Mouse (Mus musculus) macrophage (primary cell): ENCODE measurements at regions not wholly inside any gene's neighbourhood (a gene's known extent, or its start where the extent isn't known, plus 50 kb on each side); places are given as distances from the start of the nearest gene placed in this dataset.

ENCODE experiments used
- H3K27ac ChIP-seq: fragments of 350-480 bp; formaldehyde crosslinking; 2 replicates; pipeline ENCODE4 v1.9.0; 2021
- H3K36me3 ChIP-seq: fragments of 350-480 bp; formaldehyde crosslinking; 2 replicates; pipeline ENCODE4 v1.9.0; 2021; ENCODE audit errors: inconsistent target
- H3K4me3 ChIP-seq: fragments of 350-480 bp; formaldehyde crosslinking; 2 replicates; pipeline ENCODE4 v1.9.0; 2021; ENCODE audit errors: inconsistent target
- H3K79me2 ChIP-seq: fragments of 350-480 bp; formaldehyde crosslinking; 2 replicates; pipeline ENCODE4 v1.9.0; 2021; ENCODE audit errors: inconsistent target
- WGBS: methylation state at CpG from one replicate; pipeline ENCODE4 v1.1.7; 2026; ENCODE audit warnings: inconsistent platforms; ENCODE audit not compliant: missing documents; 5-methylcytosine and 5-hydroxymethylcytosine counted together

DNA sequence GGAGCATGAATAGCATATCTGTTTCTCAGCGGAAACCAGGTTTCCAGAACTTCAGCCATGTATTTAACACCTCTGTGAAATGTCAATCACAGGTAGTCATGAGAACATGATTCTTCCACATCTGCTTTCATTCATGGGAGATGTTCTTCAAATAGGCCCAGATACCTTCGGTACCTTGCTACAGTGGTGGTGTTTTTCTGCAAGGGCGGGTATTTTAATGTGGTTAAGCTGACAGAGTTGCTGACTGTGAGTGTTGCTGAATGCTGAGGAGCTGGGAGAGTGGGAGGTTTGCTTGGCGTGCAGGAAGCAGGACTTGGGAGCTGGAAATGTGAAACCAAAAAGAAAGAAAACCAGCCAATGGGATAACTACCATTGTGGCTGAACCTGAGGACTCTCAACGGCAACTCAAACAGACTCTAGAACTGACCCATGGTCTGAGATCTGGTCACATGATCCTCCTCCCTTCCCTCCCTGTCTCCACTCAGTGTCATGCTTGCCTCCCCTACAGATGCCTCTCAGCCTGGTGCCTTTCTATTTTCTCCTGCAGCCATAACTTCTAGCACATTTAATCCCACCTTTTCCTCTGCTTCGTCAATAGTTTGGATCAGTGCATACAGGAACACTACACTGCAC lies 317.0 kb upstream of the Pard3b start:
- Histone ChIP-seq H3K79me2 (no peaks in the 10 kb centered on the region), H3K36me3 (no peaks in the 10 kb centered on the region), H3K27ac (no peak overlapping the region), H3K4me3 (no peak overlapping the region)
- WGBS = 93% methylated on average over 6 of the region's 6 CpGs

DNA sequence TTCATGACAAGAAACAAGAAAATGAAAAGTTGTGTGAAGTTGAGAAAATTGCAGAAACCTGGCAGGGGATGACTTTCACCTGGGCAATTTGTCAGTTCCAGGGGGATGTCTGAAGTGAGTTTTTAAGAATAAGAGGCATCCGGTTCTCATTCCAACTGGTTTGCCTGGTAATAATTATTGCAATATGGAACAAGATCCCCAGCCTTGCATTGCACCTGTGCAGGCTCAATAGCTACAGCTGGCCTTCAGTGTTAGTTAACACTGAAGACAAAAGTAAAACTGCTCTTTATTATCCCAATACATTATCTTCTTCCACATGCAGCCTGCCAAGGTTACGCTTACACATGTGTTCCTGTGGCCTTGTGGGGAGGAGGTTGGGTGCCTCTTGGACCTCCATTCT lies 307.2 kb upstream of the Pard3b start:
- Histone ChIP-seq H3K4me3 (no peak overlapping the region), H3K36me3 (no peaks in the 10 kb centered on the region), H3K79me2 (no peaks in the 10 kb centered on the region), H3K27ac (no peak overlapping the region)
- WGBS = 95% methylated on average over 2 of the region's 2 CpGs

GRCm38 (mm10) chr1:61331906-61332305 lies 306.7 kb upstream of the Pard3b start:
- H3K27ac ChIP-seq = no peak overlapping the region
- no peaks in the 10 kb centered on the region for H3K79me2 ChIP-seq
- H3K36me3 ChIP-seq = no peaks in the 10 kb centered on the region
- no peak overlapping the region for H3K4me3 ChIP-seq
- 83% methylated on average over 3 of the region's 3 CpGs for WGBS

DNA sequence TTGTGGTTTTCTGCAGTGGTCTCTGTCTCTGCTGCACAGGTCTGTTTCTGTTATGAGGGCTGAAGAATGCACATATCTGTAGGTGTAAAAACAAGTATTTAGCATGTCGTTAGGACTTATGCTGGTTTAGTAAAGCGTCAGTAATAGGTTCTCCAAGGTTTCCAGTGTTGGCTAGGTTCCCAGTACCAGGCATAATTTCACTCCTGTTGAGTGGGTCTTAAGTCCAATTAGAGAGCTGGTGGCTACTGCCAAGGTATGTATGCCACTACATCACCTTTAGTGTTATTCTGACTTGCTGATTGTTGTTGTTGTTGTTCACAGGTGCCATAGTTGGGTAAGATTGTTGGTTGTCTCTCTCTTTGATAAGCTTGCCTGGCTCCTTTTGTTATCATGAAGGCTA lies 302.3 kb upstream of the Pard3b start:
- Histone ChIP-seq H3K36me3 (no peaks in the 10 kb centered on the region), H3K4me3 (no peak overlapping the region), H3K27ac (no peak overlapping the region), H3K79me2 (no peaks in the 10 kb centered on the region)
- 84% methylated on average over 2 of the region's 2 CpGs for WGBS

DNA sequence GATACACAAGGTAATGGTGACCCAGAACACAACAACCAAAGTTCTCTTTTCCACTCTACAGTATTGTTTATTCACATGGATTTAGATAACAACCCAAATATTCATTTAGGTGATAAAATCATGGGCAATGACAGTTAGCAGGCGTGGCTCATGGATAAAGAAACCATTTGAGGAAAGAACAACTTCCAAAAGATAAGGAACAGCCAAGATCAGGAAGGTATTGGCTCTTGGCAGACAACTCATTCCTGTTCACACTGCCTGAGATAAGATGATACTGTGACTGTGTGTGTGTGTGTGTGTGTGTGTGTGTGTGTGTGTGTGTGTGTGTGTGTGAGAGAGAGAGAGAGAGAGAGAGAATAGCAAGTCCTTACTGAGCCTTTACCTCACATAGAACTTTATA lies 285.7 kb upstream of the Pard3b start:
- Histone ChIP-seq H3K36me3 (no peaks in the 10 kb centered on the region), H3K4me3 (no peak overlapping the region), H3K79me2 (no peaks in the 10 kb centered on the region), H3K27ac (no peak overlapping the region)
- 75% methylated on average over 1 of the region's 1 CpGs for WGBS

DNA sequence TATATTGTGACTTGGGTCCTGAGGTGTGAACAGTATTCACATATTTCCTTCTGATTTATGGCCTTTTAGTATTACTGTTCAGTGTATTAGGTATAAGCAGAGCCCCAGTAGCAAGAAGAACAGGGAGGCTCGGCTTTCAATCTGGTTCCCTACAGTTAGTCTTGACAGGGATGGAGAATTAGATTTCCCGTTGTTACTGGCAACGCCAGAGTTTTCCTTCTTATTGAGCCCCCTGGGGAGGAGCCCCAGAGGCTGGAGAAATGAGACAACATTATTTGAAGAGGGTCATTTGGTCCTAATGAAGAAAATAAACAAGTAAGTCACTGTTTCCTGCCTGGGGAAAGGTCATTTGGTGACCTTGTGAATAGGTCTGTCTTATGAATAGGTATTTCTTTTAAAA lies 285.1 kb upstream of the Pard3b start:
- no peaks in the 10 kb centered on the region for H3K79me2 ChIP-seq
- no peaks in the 10 kb centered on the region for H3K36me3 ChIP-seq
- 76% methylated on average over 3 of the region's 3 CpGs for WGBS
- H3K27ac ChIP-seq = no peak overlapping the region
- no peak overlapping the region for H3K4me3 ChIP-seq

GRCm38 (mm10) chr1:61355241-61355640 lies 283.4 kb upstream of the Pard3b start:
- Histone ChIP-seq H3K79me2 (no peaks in the 10 kb centered on the region), H3K4me3 (no peak overlapping the region), H3K27ac (no peak overlapping the region), H3K36me3 (no peaks in the 10 kb centered on the region)
- 76% methylated on average over 5 of the region's 5 CpGs for WGBS

DNA sequence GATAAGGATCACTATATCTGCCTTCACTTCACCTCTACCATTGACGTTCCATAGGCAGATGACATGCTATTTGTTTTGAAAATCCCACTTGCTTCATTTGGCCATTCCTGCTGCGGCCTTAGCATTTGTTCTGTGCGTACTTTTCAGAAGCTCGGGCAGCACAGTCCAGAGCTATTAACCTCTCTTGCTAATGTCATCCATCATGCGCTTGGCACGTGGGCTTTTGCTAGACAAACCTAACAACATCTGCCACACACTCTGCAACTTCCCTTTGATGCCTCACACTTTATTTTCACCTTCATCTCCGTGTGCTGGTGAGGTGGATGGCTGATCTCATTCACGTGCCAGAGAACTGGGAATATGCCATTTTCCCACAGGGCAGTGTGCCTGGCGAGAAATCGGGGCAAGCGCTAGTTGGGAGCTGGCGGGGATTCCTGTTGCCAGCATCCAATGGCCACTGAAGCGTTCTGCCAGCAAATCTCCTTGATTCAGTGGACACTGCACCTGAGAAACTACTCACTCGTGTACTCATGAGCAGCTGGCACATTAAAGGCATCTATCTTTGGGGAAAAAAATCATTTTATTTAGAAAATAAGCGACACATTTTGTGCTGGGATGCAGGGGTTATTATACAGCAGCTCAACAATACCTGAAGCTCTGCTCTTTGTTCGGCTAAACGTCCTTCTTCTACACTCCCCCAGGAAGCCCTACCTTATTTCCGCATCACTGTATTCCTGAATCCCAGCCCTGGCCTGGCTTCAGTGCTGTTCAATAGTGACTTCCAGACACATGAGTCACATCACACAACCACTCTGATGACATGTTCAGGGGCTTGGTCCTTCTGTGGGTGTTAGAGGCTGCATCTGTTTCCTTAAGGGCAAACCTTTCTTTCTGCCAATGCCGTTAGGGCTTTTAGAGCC lies 279.4 kb upstream of the Pard3b start:
- WGBS = 85% methylated on average over 19 of the region's 19 CpGs

GRCm38 (mm10) chr1:61372581-61372980 lies 266.0 kb upstream of the Pard3b start:
- no peak overlapping the region for H3K4me3 ChIP-seq
- H3K36me3 ChIP-seq = no peaks in the 10 kb centered on the region
- no peaks in the 10 kb centered on the region for H3K79me2 ChIP-seq
- WGBS = 66% methylated on average over 4 of the region's 4 CpGs
- no peak overlapping the region for H3K27ac ChIP-seq

More for the DNA sequence above, 279.4 kb upstream of the Pard3b start:
- Histone ChIP-seq H3K36me3 (no peaks in the 10 kb centered on the region), H3K27ac (no peak overlapping the region), H3K79me2 (no peaks in the 10 kb centered on the region), H3K4me3 (no peak overlapping the region)

DNA sequence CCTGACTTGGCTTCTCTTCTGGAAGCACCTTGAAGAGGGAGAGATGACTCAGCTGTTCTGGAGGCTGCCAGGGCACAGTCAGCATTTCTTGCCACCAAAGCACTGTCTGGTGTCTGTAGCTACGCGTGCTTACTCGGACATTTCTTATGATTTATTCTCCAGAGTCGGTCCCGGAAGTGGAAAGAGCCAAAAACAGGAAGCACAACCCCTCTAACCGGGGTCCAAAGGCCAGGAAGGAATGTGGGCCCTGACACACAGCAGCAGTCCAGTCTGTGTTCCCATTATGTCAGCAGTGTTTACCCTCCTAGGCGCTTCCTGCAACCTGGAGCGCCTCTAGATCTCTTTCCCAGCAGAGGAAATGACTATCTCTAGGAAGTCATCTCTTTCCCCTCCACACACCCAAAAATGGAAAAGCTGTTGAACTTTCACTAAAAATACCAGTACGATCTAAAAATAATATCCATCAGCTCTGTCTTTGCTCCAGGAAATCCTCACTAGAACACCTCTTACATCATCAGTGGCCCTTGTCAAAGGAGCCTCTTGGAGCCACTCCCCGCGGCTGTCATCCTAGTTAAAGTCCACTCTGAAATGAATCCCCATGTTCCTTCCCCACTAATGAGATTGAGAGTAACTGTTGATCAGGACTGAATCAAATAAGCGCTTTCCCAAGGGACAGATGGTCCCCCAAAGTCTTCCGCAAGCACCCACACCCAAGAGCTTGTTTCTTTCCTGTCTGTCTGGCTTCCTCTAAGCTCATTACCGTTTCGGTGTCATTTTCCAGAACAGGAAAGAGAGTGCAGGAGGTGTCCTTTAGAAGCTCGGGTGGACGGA lies 264.7 kb upstream of the Pard3b start:
- Histone ChIP-seq H3K36me3 (no peaks in the 10 kb centered on the region), H3K4me3 (no peak overlapping the region), H3K79me2 (no peaks in the 10 kb centered on the region), H3K27ac (no peak overlapping the region)
- 44% methylated on average over 17 of the region's 17 CpGs for WGBS

DNA sequence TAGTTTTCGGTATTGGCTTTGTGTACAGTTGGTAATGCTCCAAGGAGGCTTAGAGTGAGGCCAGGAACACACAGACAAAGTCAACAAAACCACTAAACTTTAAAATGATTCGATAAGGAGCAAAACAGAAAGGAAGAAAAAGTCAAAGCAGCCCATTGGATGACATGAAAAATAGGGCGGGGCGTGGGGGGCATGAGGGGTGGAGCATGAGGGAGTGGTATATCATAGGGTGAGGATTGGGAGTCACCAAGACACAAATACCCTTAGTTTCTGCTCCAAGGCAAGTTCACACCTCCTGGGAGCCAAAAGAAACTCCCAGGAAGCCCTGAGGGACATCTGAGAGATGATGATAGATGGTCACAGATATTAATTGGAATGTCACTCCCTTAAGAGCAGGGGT lies 262.2 kb upstream of the Pard3b start:
- Histone ChIP-seq H3K4me3 (no peak overlapping the region), H3K79me2 (no peaks in the 10 kb centered on the region), H3K36me3 (no peaks in the 10 kb centered on the region), H3K27ac (no peak overlapping the region)
- 63% methylated on average over 4 of the region's 4 CpGs for WGBS

- WGBS = 1% methylated on average over 7 of the region's 7 CpGs
- Histone ChIP-seq H3K79me2 (no peaks in the 10 kb centered on the region), H3K36me3 (no peaks in the 10 kb centered on the region), H3K4me3 (no peak overlapping the region), H3K27ac (no peak overlapping the region)
These were observed 261.6 kb upstream of the Pard3b start for GRCm38 (mm10) chr1:61377070-61377469.

GRCm38 (mm10) chr1:61378240-61378639 lies 260.4 kb upstream of the Pard3b start:
- H3K79me2 ChIP-seq = no peaks in the 10 kb centered on the region
- WGBS = 59% methylated on average over 8 of the region's 8 CpGs
- no peak overlapping the region for H3K4me3 ChIP-seq
- H3K27ac ChIP-seq = no peak overlapping the region
- no peaks in the 10 kb centered on the region for H3K36me3 ChIP-seq

DNA sequence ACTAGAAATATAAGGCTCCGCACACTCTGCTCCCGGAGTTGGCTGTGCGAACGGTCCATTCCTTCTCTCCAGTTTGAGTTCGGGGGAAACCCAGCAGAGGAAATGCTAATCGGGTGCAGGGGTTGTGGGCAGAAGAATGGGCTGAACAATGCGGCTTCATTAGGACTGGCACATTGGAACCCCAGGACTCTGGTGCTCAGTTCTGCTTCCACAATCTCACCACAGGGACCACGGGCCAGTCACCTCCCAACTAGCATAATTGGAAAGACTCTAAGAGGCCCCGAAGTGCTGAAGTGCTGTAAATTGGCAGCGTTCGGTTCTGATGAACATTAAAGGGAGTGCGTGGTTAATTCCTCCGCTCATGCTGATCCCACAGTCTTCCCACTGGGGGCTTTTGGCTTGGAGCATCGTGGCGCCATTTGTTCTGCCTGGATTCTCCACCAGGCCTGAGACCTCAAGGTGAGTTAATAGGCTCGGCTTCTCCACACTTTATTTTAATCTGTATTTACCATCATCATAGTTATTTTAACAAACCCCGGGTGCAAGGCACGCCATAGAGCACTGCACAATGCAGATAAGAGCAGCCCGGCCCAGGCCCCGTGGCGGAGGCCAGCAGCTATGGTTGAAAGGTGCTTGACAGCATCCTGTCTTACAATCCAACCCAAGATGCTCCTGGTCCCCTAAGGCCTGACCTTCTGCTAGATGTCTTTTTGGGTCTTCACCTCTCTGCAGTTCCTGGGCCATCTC lies 258.7 kb upstream of the Pard3b start:
- Histone ChIP-seq H3K36me3 (no peaks in the 10 kb centered on the region), H3K27ac (no peak overlapping the region)
- 89% methylated on average over 20 of the region's 21 CpGs for WGBS

More for the DNA sequence above, 258.7 kb upstream of the Pard3b start:
- Histone ChIP-seq H3K4me3 (no peak overlapping the region), H3K79me2 (no peaks in the 10 kb centered on the region)
